Mouse (Mus musculus): ENCODE data around the gene Runx1.

GRCm38 (mm10) chr16:92778096-92778780 is 47.7 kb downstream of the Runx1 start:
- TF ChIP-seq CTCF (IDR thresholded peaks at IDR 0.05; ENCODE audit: low read depth) (no peak), EP300 (IDR thresholded peaks at IDR 0.05; ENCODE audit: low read depth) (no peak)

Data from liver, embryonic 14.5 days (tissue).